Mouse (Mus musculus) liver, embryonic 12.5 days (tissue): ENCODE results near the gene Pou2f1. TPM values are rescaled to one million over a fixed set of nuclear protein-coding genes. Genes with fewer than 3 reads are reported as not detected.

Experiments
- ATAC-seq: fragments of 200-750 bp; cut with Nextera tagmentation; 2 replicates; pipeline ENCODE4 v1.8.0; 2017; ENCODE audit warnings: moderate number of reproducible peaks, mild to moderate bottlenecking, moderate library complexity
- H3K27ac ChIP-seq: fragments of 300-500 bp; sonication (generic); 2 replicates; pipeline ENCODE4 v1.5.1; 2016; ENCODE audit warnings: mild to moderate bottlenecking
- H3K27me3 ChIP-seq: fragments of 300-500 bp; sonication (generic); replicated peaks from 2 replicates; pipeline ENCODE4 v1.6.1; 2016; ENCODE audit warnings: mild to moderate bottlenecking, moderate library complexity
- H3K36me3 ChIP-seq: fragments of 300-500 bp; sonication (generic); 2 replicates; pipeline ENCODE4 v1.6.1; 2016; ENCODE audit warnings: mild to moderate bottlenecking, moderate library complexity
- H3K4me1 ChIP-seq: fragments of 300-500 bp; sonication (generic); 2 replicates; pipeline ENCODE4 v1.6.1; 2016
- H3K4me2 ChIP-seq: fragments of 300-500 bp; sonication (generic); 2 replicates; pipeline ENCODE4 v1.6.1; 2016; ENCODE audit warnings: mild to moderate bottlenecking, moderate library complexity
- H3K4me3 ChIP-seq: fragments of 300-500 bp; sonication (generic); 2 replicates; pipeline ENCODE4 v1.5.1; 2016; ENCODE audit warnings: mild to moderate bottlenecking, moderate library complexity
- H3K9ac ChIP-seq: fragments of 300-500 bp; sonication (generic); 2 replicates; pipeline ENCODE4 v1.6.1; 2016; ENCODE audit warnings: mild to moderate bottlenecking, moderate library complexity
- H3K9me3 ChIP-seq: fragments of 300-500 bp; sonication (generic); replicated peaks from 2 replicates; pipeline ENCODE4 v1.6.1; 2016; ENCODE audit warnings: mild to moderate bottlenecking, moderate library complexity
- WGBS: fragments of 180-500 bp; shearing (Covaris S2); methylation state at CpG from one replicate; pipeline ENCODE4 v1.1.7; 2016; ENCODE audit not compliant: insufficient replicate concordance; 5-methylcytosine and 5-hydroxymethylcytosine counted together
- polyA plus RNA-seq: library from polyadenylated mRNA; unstranded; fragments of >200 nt; fragmentation: Nextera tagmentation; extraction: Ambion mirVana; gene quantifications from 2 replicates; pipeline ENCODE4 v1.2.1, GENCODE M21; 2016

Gene Pou2f1
- 4.9 and 5.8 TPM in 2 replicates for polyA plus RNA-seq

GRCm38 (mm10) chr1:166002520-166003155, at the start of gene Pou2f1:
Gene Pou2f1 (minus strand): TSS chr1:166002678.
- ATAC-seq, result peak; percentile 91
- WGBS, result 1% methylated on average over 61 of the region's 61 CpGs
- H3K27me3 ChIP-seq, result no peaks in the 10 kb centered on the region
- H3K36me3 ChIP-seq, result no peaks in the 10 kb centered on the region
- peak within 1 kb of the TSS; percentile 96 for H3K9ac ChIP-seq
- peak within 1 kb of the TSS; percentile 96 for H3K4me3 ChIP-seq
- peak within 1 kb of the TSS; percentile 92 for H3K27ac ChIP-seq
- peaks cover 36% of the 10 kb centered on the region for H3K4me1 ChIP-seq
- peak within 1 kb of the TSS; percentile 99 for H3K4me2 ChIP-seq
- H3K9me3 ChIP-seq, result no peaks in the 10 kb centered on the region

GRCm38 (mm10) chr1:166049046-166049827, 46.8 kb upstream of the Pou2f1 start:
- no peaks in the 10 kb centered on the region for H3K9me3 ChIP-seq
- no peak for ATAC-seq
- H3K27ac ChIP-seq, result no peak overlapping the region
- H3K4me1 ChIP-seq, result peaks cover 28% of the 10 kb centered on the region
- WGBS, result 20% methylated on average over 11 of the region's 11 CpGs
- H3K9ac ChIP-seq, result no peak overlapping the region
- 0 out of 2 replicates have a peak overlapping the region, but pooled peaks have one; percentile 45 for H3K4me3 ChIP-seq
- H3K27me3 ChIP-seq, result peaks cover 58% of the 10 kb centered on the region
- H3K36me3 ChIP-seq, result no peaks in the 10 kb centered on the region
- H3K4me2 ChIP-seq, result peak overlapping the region; percentile 68

- H3K27me3 ChIP-seq, result peaks cover 60% of the 10 kb centered on the region
- 1% methylated on average over 23 of the region's 23 CpGs for WGBS
- no peak for ATAC-seq
- no peak overlapping the region for H3K9ac ChIP-seq
- H3K9me3 ChIP-seq, result no peaks in the 10 kb centered on the region
- peak overlapping the region; percentile 45 for H3K4me3 ChIP-seq
- H3K4me2 ChIP-seq, result peak overlapping the region; percentile 68
- peaks cover 30% of the 10 kb centered on the region for H3K4me1 ChIP-seq
- no peaks in the 10 kb centered on the region for H3K36me3 ChIP-seq
- no peak overlapping the region for H3K27ac ChIP-seq
These were observed 45.9 kb upstream of the Pou2f1 start for GRCm38 (mm10) chr1:166048230-166048911.

GRCm38 (mm10) chr1:166047505-166048170, 45.2 kb upstream of the Pou2f1 start:
- no peak overlapping the region for H3K9ac ChIP-seq
- ATAC-seq, result no peak

GRCm38 (mm10) chr1:166045894-166046197, 43.4 kb upstream of the Pou2f1 start:
- WGBS, result 59% methylated on average over 4 of the region's 4 CpGs
- Histone ChIP-seq H3K9me3 (no peaks in the 10 kb centered on the region), H3K4me2 (no peak overlapping the region), H3K27me3 (peaks cover 69% of the 10 kb centered on the region), H3K4me3 (no peak overlapping the region), H3K27ac (no peak overlapping the region), H3K36me3 (no peaks in the 10 kb centered on the region), H3K9ac (no peak overlapping the region), H3K4me1 (peaks cover 27% of the 10 kb centered on the region)
- no peak for ATAC-seq

More at GRCm38 (mm10) chr1:166047505-166048170, 45.2 kb upstream of the Pou2f1 start:
- 6% methylated on average over 25 of the region's 25 CpGs for WGBS
- H3K36me3 ChIP-seq, result no peaks in the 10 kb centered on the region
- peak overlapping the region; percentile 68 for H3K4me2 ChIP-seq
- no peaks in the 10 kb centered on the region for H3K9me3 ChIP-seq
- H3K4me1 ChIP-seq, result peaks cover 27% of the 10 kb centered on the region
- peaks cover 67% of the 10 kb centered on the region for H3K27me3 ChIP-seq
- no peak overlapping the region for H3K27ac ChIP-seq
- peak overlapping the region; percentile 45 for H3K4me3 ChIP-seq

GRCm38 (mm10) chr1:166045060-166045893, 42.8 kb upstream of the Pou2f1 start:
- peaks cover 27% of the 10 kb centered on the region for H3K4me1 ChIP-seq
- H3K27me3 ChIP-seq, result peaks cover 64% of the 10 kb centered on the region
- H3K4me3 ChIP-seq, result no peak overlapping the region
- H3K36me3 ChIP-seq, result no peaks in the 10 kb centered on the region
- no peaks in the 10 kb centered on the region for H3K9me3 ChIP-seq
- no peak overlapping the region for H3K9ac ChIP-seq
- H3K27ac ChIP-seq, result no peak overlapping the region
- WGBS, result 46% methylated on average over 14 of the region's 14 CpGs
- no peak for ATAC-seq
- no peak overlapping the region for H3K4me2 ChIP-seq

GRCm38 (mm10) chr1:166043451-166044149, 41.1 kb upstream of the Pou2f1 start:
- Histone ChIP-seq H3K4me3 (no peak overlapping the region), H3K27me3 (peaks cover 52% of the 10 kb centered on the region), H3K9me3 (no peaks in the 10 kb centered on the region), H3K4me2 (no peak overlapping the region), H3K4me1 (peaks cover 23% of the 10 kb centered on the region), H3K27ac (no peak overlapping the region), H3K36me3 (no peaks in the 10 kb centered on the region), H3K9ac (no peak overlapping the region)
- WGBS, result 47% methylated on average over 21 of the region's 21 CpGs
- ATAC-seq, result no peak

- ATAC-seq, result no peak
- Histone ChIP-seq H3K36me3 (no peaks in the 10 kb centered on the region), H3K4me1 (peaks cover 6% of the 10 kb centered on the region; the same call in 1 of the 2 replicates), H3K4me3 (no peak overlapping the region), H3K9me3 (no peaks in the 10 kb centered on the region), H3K4me2 (no peak overlapping the region), H3K27me3 (peaks cover 37% of the 10 kb centered on the region), H3K9ac (no peak overlapping the region), H3K27ac (no peak overlapping the region)
- WGBS, result 45% methylated on average over 1 of the region's 1 CpGs
These were observed 39.0 kb upstream of the Pou2f1 start for GRCm38 (mm10) chr1:166041501-166041900.

- Histone ChIP-seq H3K4me2 (no peak overlapping the region), H3K27me3 (peaks cover 21% of the 10 kb centered on the region; the same call in 1 of the 2 replicates), H3K36me3 (no peaks in the 10 kb centered on the region), H3K4me1 (peaks cover 4% of the 10 kb centered on the region; the same call in 1 of the 2 replicates), H3K9ac (no peak overlapping the region), H3K4me3 (no peak overlapping the region), H3K9me3 (no peaks in the 10 kb centered on the region), H3K27ac (no peak overlapping the region)
- ATAC-seq, result no peak
- 58% methylated on average over 2 of the region's 2 CpGs for WGBS
These were observed 36.4 kb upstream of the Pou2f1 start for GRCm38 (mm10) chr1:166038731-166039332.

- no peak overlapping the region for H3K4me2 ChIP-seq
- no peak for ATAC-seq
- no peaks in the 10 kb centered on the region for H3K9me3 ChIP-seq
- H3K36me3 ChIP-seq, result no peaks in the 10 kb centered on the region
- H3K4me1 ChIP-seq, result 0 out of 2 replicates have a peak, but pooled peaks cover 8% of the 10 kb centered on the region
- WGBS, result 65% methylated on average over 5 of the region's 5 CpGs
- H3K9ac ChIP-seq, result no peak overlapping the region
- H3K4me3 ChIP-seq, result no peak overlapping the region
- H3K27ac ChIP-seq, result no peak overlapping the region
- peaks cover 9% of the 10 kb centered on the region for H3K27me3 ChIP-seq
These were observed 32.6 kb upstream of the Pou2f1 start for GRCm38 (mm10) chr1:166035045-166035444.
